Mouse (Mus musculus) E14TG2a.4 (cell line): ENCODE results near the gene Xrn2.
"Not testable (repeated sequence)": the region's sequence is repeated elsewhere in the genome, so short reads cannot be mapped to it uniquely, and the experiment has no call there.

Source experiments
- H3K27me3 ChIP-seq: 2 replicates; pipeline ENCODE4 v1.6.1; 2014; ENCODE audit warnings: low read length, control low read depth; ENCODE audit not compliant: insufficient read depth
- H3K36me3 ChIP-seq: 2 replicates; pipeline ENCODE4 v1.6.1; 2014; ENCODE audit warnings: low read length, control low read depth; ENCODE audit not compliant: insufficient read depth
- H3K4me1 ChIP-seq: replicated peaks from 2 replicates; pipeline ENCODE4 v1.6.1; 2014; ENCODE audit warnings: low read depth, low read length, control low read depth
- H3K4me3 ChIP-seq: replicated peaks from 2 replicates; pipeline ENCODE4 v1.5.1; 2014; ENCODE audit warnings: mild to moderate bottlenecking, low read length
- H3K9me3 ChIP-seq: 2 replicates; pipeline ENCODE4 v1.6.1; 2014; ENCODE audit warnings: low read length, control low read depth
- CTCF ChIP-seq: conservative IDR thresholded peaks from 2 replicates; pipeline ENCODE4 v1.5.1; 2014; ENCODE audit warnings: low read length
- NANOG ChIP-seq: IDR thresholded peaks from 2 replicates; pipeline ENCODE4 v1.6.1; 2014; ENCODE audit warnings: borderline replicate concordance, low read length, mixed read lengths
- POU5F1 ChIP-seq: IDR thresholded peaks from 2 replicates; pipeline ENCODE4 v1.6.1; 2014; ENCODE audit warnings: low read length, borderline replicate concordance

Xrn2 gene

DNA sequence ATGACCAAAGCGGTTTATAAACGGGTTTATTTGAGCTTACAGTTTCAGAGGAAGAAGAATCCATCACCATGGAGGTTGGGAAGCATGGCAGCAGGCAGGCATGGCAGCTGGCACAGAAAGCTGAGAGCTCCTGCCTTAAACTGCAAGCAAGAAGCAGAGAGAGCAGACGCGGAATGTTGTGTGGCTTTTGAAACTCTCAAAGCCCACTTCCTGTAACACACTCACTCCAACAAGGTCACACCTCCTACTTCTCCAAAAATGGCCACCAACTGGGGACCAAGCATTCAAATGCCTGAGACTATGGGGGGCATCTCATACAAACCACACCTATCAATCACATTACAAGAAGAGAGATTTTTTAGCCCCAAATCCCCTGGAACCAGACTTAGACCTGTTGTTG is 2.7 kb upstream of the Xrn2 start:
- TF ChIP-seq POU5F1 (no peak), CTCF (no peak), NANOG (no peak)
- Histone ChIP-seq H3K27me3 (no peaks in the 10 kb centered on the region), H3K9me3 (peaks cover 69% of the 10 kb centered on the region), H3K36me3 (peaks cover 31% of the 10 kb centered on the region), H3K4me1 (peaks cover 21% of the 10 kb centered on the region), H3K4me3 (no peak overlapping the region)

DNA sequence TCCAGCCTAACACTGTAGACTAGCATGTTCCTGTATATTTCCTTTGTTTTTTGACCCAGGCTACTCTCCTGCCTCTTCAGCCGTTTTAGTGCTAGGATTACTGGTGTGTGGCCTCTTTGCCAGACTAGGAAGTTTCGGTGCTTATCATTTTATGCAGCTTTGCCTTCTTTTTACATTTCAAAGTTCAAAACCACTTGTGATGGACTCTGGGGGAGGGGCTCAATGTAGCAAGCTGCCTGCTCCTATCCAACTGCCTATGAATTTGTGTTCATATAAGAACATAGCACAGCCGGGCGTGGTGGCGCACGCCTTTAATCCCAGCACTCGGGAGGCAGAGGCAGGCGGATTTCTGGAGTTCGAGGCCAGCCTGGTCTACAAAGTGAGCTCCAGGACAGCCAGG is 1.8 kb upstream of the Xrn2 start:
- H3K27me3 ChIP-seq, result no peaks in the 10 kb centered on the region
- H3K9me3 ChIP-seq, result peaks cover 60% of the 10 kb centered on the region
- 0 out of 2 replicates have a peak overlapping the region, but pooled peaks have one; percentile 17 for H3K4me3 ChIP-seq
- TF ChIP-seq NANOG (no peak), CTCF (no peak), POU5F1 (no peak)
- peaks cover 29% of the 10 kb centered on the region for H3K4me1 ChIP-seq
- peaks cover 33% of the 10 kb centered on the region for H3K36me3 ChIP-seq

DNA sequence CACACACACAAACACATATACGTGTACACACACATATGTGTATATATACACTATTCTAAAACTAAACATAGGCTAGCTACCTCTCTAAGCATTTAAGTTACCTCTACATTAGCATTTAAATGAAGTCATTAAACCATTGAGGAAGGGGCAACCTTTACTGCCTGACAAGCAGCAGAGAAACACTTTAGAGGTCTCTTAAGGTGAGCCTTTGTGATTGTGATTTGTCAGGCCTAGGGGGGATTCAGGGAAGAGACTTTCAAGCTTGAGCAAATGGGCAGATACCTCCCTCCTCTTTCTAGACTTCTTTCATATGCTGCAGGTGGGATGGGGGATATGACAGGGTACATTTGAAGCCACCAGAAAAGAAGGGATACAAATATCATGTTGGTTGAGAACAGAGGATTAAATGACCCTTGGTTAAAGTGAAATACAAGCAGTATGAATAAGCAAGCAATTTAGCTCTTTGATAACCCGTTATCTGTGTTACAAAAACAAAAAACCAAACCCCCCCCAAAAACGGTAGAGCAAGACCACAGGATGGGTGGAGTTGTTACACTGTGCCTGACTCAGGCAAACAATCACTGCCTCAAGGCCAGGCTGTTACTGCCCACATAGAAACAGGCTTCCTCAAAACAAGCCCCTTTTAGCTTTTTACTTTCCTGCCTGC is 1.2 kb upstream of the Xrn2 start:
- peaks cover 32% of the 10 kb centered on the region for H3K36me3 ChIP-seq
- H3K27me3 ChIP-seq, result no peaks in the 10 kb centered on the region
- peak overlapping the region; percentile 91 for H3K4me3 ChIP-seq
- TF ChIP-seq NANOG (peak; percentile 71), POU5F1 (0 out of 2 replicates have a peak, but pooled peaks have one; percentile 4), CTCF (no peak)
- peaks cover 34% of the 10 kb centered on the region for H3K4me1 ChIP-seq
- H3K9me3 ChIP-seq, result peaks cover 54% of the 10 kb centered on the region

DNA sequence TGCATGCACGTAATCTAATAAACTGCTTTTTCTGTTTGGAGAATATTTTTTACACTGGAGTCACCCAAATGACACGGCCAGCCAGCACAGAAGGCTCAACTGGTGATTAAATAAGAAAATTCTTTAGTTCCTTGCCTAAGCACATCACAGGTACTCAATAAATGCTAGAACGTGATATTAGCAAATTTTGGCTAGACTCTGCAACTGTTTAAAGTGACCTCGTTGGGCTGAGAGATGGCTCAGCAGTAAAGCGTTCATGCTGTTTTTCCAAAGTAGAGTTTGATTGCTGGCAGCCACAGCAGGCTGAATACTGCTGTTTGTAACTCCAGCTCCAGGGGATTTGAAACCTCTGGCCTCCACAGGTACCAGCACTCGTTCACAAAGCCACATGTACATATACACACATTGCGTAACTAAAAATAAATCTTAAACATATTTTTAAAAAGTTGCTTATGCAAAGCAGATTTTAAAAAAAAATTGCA is 614 bp upstream of the Xrn2 start:
- Histone ChIP-seq H3K9me3 (peaks cover 48% of the 10 kb centered on the region), H3K27me3 (no peaks in the 10 kb centered on the region), H3K36me3 (peaks cover 37% of the 10 kb centered on the region), H3K4me1 (peaks cover 39% of the 10 kb centered on the region), H3K4me3 (peak overlapping the region; percentile 91)
- TF ChIP-seq NANOG (no peak), POU5F1 (no peak), CTCF (no peak)

DNA sequence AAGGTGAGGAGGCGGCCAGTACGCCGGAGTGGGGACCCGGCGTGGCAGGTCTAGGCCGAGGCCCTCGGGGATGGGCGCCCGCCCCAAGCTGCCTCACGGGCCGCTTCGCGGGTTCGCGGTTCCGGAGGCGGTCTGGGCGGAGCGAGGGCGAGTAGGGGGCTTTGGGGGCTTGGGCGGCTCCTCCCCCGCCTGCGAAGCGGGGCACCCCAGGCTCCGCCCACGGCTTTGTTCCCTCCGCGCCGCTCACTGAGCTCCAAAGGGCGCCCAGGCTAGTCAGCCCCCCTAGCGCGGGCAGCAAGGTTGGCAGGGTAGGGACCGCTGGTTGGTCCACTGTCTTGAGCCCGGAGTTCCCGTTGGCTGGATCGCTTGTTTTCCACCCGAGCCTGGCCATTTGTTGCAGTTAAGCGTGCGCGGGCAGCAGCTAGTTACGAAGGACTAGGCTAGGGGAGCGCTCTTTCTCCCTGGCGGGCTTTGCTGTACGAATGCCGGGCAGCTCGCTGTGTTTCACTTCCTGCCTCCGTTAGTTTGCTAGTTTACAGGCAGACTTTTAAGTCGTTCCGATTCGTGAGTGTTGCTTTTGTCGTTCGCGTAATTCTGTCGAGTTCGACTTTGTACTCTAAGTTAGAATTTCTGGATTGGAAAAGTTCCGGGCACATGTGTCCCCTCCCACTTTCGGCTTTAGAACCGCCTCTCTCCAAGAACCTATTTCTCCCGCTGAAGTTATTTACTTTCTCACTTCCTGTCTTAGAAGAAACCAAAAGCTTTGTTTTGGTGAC is 586 bp downstream of the Xrn2 start:
- TF ChIP-seq NANOG (no peak), CTCF (no peak), POU5F1 (no peak)
- peak overlapping the region; percentile 91 for H3K4me3 ChIP-seq
- H3K36me3 ChIP-seq, result peaks cover 30% of the 10 kb centered on the region
- H3K9me3 ChIP-seq, result peaks cover 36% of the 10 kb centered on the region
- H3K4me1 ChIP-seq, result peaks cover 47% of the 10 kb centered on the region
- no peaks in the 10 kb centered on the region for H3K27me3 ChIP-seq

DNA sequence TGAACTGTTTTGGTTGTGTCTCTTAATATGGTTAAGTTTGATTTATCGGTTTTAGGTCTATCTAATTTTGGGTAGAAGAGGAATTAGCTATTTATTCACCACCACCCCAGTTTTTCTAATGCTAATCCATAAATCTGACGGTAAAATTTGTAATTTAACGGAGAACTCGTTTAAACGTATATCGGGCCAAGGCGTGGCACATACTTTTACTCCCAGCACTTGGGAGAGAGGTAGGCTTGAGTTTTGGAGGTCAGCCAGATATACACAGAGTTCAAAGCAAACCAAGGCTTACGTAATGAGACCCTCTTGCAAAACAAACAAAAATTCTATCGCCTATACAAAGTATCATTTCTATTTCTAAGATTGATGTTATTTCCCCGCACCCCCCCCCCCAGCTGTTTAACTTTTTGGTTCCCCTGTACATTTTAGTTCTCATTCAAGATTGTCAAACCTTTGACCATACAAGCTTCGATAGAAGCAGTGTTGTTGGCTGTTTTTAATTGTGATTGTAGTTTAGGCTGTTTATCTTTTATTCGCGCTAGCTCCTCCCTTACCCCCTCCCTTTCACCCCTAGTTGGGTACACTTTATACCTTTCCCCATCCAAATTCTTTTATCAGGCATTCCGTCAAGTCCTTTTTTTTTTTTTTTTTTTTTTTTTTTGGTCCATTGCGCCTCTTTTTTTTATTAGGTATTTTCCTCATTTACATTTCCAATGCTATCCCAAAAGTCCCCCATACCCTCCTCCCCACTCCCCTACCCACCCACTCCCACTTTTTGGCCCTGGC is 1.5 kb downstream of the Xrn2 start:
- peaks cover 54% of the 10 kb centered on the region for H3K4me1 ChIP-seq
- H3K9me3 ChIP-seq, result peaks cover 27% of the 10 kb centered on the region
- TF ChIP-seq NANOG (no peak), CTCF (no peak), POU5F1 (no peak)

DNA sequence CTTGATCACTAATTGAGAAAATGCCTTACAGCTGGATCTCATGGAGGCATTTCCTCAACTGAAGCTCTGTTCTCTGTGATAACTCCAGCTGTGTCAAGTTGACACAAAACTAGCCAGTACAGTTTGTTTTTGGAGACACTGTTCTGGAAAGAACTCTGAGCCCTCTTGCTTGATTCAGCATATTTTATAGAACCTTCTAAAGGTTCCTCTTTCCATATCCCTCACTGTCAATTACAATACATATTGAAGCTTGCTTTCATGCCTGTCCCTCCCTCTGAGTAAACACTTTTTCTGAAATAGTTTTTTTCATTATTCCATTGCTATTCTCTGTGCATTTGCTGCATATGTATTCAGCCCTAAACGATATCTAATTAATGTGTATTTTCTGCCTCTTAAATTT is 9.2 kb downstream of the Xrn2 start:
- H3K4me1 ChIP-seq, result peaks cover 33% of the 10 kb centered on the region
- not testable (repeated sequence) for H3K27me3 ChIP-seq
- peaks cover 29% of the 10 kb centered on the region for H3K36me3 ChIP-seq

More for the DNA sequence above, 1.5 kb downstream of the Xrn2 start:
- peaks cover 26% of the 10 kb centered on the region for H3K36me3 ChIP-seq
- no peaks in the 10 kb centered on the region for H3K27me3 ChIP-seq
- peak overlapping the region; percentile 91 for H3K4me3 ChIP-seq

DNA sequence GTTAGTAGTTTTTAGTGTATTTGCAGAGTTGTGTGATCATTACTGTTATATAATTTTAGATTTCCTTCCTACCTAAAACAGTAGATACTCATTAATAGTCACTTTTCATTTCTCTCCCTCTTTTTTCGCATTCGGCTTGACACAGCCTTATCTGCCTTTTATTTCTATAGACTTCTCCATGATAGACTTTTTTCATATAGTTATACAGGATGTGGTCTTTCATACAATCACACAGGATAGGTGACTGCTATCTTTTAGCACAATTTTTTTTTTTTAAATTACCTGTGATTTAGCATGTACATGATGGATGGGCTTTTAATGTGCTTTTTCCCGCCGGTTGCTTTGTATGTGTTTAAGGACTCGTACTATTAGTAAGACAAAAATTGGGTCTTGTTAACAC is 10.3 kb downstream of the Xrn2 start:
- Histone ChIP-seq H3K4me1 (peaks cover 25% of the 10 kb centered on the region), H3K27me3 (no peaks in the 10 kb centered on the region), H3K36me3 (peaks cover 39% of the 10 kb centered on the region), H3K4me3 (no peak overlapping the region), H3K9me3 (no peaks in the 10 kb centered on the region)
- no peak for TF ChIP-seq NANOG

More for the DNA sequence above, 9.2 kb downstream of the Xrn2 start:
- not testable (repeated sequence) for H3K4me3 ChIP-seq, H3K9me3 ChIP-seq
